Mouse (Mus musculus) left cerebral cortex, postnatal 25 days (tissue): ENCODE data around the gene Fcho1. TPM values are rescaled to one million over a fixed set of nuclear protein-coding genes. Genes with fewer than 3 reads are reported as not detected.

ENCODE experiments used
- DNase-seq, 2 experiments: peaks; one replicate each; pipeline ENCODE4 v3.0.0; 2022; ENCODE audit warnings: low spot score in 2 of 2, mixed read lengths in 1 of 2
- intact Hi-C: fragments of 180-260 bp; cut with DNase I; formaldehyde crosslinking; loops from one replicate; pipeline ENCODE4 v1.15.1; 2025
- total RNA-seq, 2 experiments: library from RNA; stranded (reverse); gene quantifications; 2 replicates each; pipeline ENCODE4 v1.2.3; 2021

Fcho1 gene
- total RNA-seq, 2 experiments from 2014 or later = 177 to 183 TPM

- no peak for DNase-seq
- intact Hi-C loops = no loop called here
Measured at GRCm38 (mm10) chr8:71689028-71689427, 36.5 kb downstream of the Fcho1 start, which contains the start of gene Insl3. Gene Insl3, plus strand, starts transcription at chr8:71689214.

- DNase-seq = no peak
- intact Hi-C loops = no loop called here
Measured at GRCm38 (mm10) chr8:71687616-71688015, 37.9 kb downstream of the Fcho1 start.

DNA sequence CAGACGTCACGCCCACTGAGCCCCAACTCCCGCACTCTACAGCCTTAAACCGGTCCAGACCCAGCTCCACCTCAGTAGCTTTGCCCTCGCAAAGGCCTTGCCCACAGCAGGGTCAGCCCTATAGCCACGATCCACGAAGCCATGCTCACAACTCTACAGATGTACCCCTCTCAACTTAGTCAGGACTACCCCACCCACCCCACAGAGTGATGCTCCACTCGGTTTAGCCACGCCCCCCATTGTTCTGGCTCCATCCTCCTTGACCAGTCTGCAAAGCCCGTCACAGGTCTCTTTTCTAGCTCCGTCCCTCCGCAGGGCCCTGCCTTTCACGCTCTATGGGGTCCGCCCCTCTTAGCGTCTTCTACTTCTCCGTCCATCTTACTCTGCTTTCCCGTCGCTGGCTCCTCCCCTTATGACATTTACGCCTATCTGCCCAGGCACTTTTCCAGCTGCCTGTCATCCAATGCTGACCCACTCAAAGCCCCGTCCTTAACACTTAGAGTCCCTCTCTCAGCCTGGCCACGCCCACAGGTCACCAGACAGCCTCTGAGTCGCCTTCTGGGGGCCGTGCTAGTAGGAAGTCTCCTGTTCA, 39.3 kb downstream of the Fcho1 start:
- no peak for DNase-seq
- intact Hi-C loops = no loop called here

DNA sequence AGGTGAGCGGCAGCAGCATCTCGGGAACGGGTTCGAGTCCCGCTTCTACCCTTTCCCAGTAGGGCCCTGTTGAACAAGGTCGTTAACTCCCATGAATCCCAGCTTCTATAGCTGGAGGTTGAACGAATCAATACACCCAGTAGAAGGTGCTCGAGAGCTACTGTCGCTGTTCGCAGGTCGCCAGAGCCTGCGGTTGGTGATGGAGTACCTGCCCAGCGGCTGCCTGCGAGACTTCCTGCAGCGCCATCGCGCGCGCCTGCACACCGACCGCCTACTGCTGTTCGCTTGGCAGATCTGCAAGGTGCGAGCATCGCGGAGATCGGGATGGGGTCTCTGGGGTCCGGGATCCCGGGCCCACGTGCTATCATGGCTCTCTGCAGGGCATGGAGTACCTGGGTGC, 39.9 kb downstream of the Fcho1 start:
- intact Hi-C loops = no loop called here
- no peak for DNase-seq

DNA sequence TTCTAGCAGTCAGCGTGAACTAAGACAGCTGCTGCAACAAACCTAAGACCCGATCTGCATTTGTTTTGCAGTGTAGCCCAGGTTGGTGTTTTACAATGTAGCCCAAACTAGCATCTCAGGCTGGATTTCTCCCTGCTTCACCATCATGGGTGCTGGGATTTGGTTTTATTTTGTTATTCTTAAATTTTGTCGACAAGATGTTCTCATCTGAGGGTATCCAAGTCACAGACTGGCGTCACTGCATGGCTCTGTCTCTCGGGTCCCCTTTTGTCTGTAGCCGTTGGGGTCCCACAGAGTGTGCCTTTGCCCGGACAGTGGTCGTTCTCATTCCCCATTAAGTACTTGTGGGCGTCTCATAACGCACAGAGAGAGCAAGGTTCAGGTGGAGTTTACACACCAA, 40.8 kb downstream of the Fcho1 start:
- DNase-seq = no peak
- intact Hi-C loops = no loop called here

DNA sequence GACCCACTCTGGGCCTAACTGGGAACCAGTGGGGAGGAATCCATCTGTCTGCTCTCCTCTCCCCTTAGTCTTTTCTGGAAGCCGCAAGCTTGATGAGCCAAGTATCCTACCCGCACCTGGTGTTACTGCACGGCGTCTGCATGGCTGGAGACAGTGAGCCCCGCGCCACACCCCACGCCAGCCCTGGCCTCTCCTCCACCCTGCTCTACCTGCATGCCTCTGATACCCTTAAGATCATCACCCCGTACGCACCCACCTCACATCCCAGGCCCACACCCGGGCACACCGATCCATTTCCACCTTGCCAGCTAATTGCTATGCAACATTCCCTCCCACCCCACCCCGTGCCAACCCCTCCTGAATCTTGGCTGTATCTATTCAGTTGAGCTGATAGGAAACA, 42.7 kb downstream of the Fcho1 start:
- DNase-seq = no peak
- intact Hi-C loops = no loop called here

GRCm38 (mm10) chr8:71681369-71681915, 44.1 kb downstream of the Fcho1 start:
- DNase-seq = no peak
- intact Hi-C loops = no loop called here

DNA sequence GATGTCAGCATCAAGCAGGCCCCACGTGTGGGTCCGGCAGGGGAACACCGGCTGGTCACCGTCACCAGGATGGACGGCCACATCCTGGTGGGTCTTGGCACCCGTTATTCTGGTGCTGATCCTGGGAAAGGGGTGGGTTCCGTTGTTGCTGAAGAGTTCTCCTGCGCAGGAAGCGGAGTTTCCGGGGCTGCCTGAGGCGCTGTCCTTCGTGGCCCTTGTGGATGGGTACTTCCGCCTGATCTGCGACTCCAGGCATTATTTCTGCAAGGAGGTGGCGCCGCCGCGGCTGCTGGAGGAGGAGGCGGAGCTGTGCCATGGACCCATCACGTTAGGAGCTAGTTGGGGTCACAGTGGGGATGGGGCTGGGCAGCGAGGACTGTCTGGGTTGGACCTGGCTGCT, 45.0 kb downstream of the Fcho1 start:
- intact Hi-C loops = no loop called here
- DNase-seq = no peak

- DNase-seq = no peak
- intact Hi-C loops = no loop called here
Measured at GRCm38 (mm10) chr8:71679550-71680168, 45.9 kb downstream of the Fcho1 start.

DNA sequence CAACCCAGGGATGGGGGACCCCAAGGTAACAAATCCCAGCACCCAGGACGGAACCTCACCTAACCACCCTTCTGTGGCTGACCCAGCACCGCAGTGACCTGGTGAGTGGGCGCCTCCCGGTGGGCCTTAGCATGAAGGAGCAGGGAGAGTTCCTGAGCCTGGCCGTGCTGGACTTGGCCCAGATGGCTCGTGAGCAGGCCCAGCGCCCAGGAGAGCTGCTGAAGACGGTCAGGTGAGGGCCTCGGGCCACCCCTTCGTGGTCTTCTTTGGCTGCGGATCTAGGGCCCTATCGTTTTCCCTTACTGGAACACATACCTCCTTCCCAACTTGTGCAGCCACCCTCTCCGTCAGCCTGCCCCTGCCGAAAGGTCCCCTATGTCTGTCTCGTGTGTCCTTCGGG, 46.4 kb downstream of the Fcho1 start:
- intact Hi-C loops = no loop called here
- DNase-seq = no peak

DNA sequence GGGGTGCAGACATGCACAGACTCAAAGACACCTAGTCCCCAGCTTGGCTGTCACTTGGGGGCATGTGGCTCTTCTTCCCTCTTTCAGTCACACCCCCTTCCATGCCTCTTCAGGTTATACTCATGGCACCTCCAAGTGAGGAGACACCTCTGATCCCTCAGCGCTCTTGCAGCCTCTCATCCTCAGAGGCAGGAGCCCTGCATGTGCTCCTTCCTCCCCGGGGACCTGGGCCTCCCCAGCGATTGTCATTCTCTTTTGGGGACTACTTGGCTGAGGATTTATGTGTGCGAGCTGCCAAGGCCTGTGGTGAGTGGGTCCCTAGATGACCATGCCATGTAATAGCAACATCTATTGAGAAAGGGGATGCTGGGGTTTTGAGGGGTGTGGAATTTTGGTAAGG, 47.3 kb downstream of the Fcho1 start:
- intact Hi-C loops = no loop called here
- no peak for DNase-seq

GRCm38 (mm10) chr8:71677555-71677954, 48.0 kb downstream of the Fcho1 start:
- intact Hi-C loops = no loop called here
- no peak for DNase-seq

- DNase-seq = no peak
- intact Hi-C loops = no loop called here
Measured at GRCm38 (mm10) chr8:71676803-71677202, 48.7 kb downstream of the Fcho1 start.

DNA sequence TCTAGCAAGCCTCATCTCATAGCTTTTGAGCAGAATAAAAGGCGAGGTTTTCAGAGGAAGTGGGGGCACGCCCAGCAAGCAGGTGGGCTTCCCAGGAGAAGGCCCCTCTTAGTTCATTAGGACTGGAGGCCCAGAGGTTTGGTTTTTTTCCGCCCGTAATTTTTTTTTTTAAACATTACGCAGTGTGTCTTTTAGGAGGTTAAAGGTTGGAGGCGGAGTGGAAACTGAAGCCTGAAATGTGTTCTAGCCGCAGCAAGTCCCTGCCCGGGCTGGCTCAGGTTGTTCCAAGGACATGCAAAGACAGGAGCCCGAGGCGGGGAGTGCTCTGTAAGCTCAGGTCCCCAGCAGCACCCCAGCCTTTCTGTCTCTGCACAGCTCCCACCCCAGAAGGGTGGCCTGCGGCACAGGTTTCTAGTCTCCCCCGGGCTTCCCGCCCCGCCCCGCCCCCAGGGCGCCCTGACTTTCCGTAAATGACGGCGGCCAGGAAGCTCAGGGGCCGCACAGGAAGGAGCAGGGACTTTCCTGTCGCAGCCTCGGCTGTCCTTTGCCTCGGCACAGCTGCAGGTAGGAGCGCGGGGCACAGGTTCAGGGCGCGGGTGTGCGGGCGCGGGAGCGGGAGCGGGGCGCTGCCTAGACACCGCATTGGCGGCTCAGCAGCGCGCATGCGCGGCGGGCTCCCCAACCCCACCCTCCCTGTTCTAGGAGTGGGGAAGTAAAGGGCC, 49.3 kb downstream of the Fcho1 start, which contains the start of gene Jak3:
Jak3 (plus strand) TSS at position 277 of the 722 bp plus-strand sequence.
- intact Hi-C loops = no loop called here
- DNase-seq = peak; percentile 50 to 67

DNA sequence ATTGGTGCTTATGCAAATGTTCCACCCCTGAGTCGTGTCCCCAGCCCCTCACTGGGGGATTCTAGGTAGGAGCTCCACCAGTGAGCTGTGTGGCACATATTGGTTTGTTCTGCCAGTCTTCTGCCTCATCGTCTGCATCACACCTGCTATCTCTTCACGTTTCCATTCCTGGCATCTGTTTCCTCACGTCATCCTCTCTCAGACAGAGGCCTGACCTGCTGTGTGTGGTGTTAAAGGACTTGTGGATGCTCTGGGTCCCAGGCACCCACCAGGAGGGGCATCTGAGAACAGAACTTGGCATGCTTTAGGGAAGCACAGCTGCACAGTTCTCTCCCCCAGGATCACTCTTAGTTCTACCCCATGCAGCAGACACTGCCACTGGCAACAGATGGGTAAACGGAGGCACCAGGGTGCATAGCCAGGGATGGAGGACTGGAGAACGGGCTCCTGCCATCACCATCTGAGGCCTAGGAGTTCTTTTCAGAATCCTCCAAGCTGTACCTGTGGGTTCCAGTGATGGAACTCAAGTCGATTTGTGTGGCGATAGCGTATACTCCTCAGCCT, 50.0 kb downstream of the Fcho1 start:
- no peak for DNase-seq
- intact Hi-C loops = no loop called here

- intact Hi-C loops = no loop called here
- DNase-seq = no peak
Measured at GRCm38 (mm10) chr8:71674071-71674470, 51.4 kb downstream of the Fcho1 start.

GRCm38 (mm10) chr8:71672168-71672735, 53.3 kb downstream of the Fcho1 start:
- DNase-seq = peak in 1 of 2 experiments; percentile 67
- intact Hi-C loops = no loop called here

DNA sequence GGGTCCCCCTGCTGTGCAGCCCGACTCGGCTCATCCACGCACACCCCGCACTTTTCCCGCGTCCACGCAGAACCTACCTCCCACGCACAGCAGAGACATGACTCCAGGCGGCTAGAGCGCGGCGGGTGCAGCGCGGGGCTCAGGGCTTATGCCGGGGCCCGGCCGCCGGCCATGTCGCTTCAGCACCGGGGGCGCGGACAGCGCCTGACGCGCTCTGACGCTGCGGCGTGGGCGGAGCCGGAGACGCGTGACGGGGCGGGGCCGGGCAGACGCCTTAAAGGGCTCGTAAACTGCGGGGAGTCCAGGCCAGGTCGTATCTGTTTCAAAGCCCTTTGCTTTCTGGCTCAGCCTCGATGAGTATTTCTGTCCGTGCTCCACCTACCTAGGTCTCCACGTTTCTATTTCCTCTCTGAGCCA, 54.0 kb downstream of the Fcho1 start, which contains the start of gene Unc13a:
Unc13a (minus strand) TSS at position 209 of the 417 bp plus-strand sequence.
- intact Hi-C loops = loop anchor here (1.0 kb wide), 1 partner anchor 49 kb away; no protein-coding TSS in a partner anchor
- peak; percentile 94 for DNase-seq

GRCm38 (mm10) chr8:71670621-71671548, 54.6 kb downstream of the Fcho1 start:
- intact Hi-C loops = loop anchor here (1.0 kb wide), 1 partner anchor 49 kb away; no protein-coding TSS in a partner anchor
- DNase-seq = peak; percentile 69 to 86
